Mouse (Mus musculus): ENCODE measurements at regions not wholly inside any gene's neighbourhood (a gene's known extent, or its start where the extent isn't known, plus 50 kb on each side); places are given as distances from the start of the nearest gene placed in this dataset.
A peak's percentile ranks its signal among the peaks of the same experiment; 100 is the strongest.

DNA sequence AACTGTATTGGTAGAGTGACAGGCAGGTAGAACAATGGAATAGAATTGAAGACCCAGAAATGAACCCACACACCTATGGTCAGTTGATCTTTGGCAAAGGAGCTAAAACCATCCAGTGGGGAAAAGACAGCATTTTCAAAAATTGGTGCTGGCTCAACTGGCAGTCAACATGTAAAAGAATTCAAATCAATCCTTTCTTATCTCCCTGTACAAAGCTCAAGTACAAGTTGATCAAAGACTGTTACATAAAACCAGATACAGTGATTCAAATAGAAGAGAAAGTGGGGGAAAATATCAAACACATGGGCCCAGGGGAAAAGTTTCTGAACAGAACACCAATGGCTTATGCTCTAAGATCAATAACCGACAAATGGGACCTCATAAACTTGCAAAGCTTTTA lies 200.0 kb upstream of the Tle1 start:
- Histone ChIP-seq H3K4me2 (replicated peaks; ENCODE audit: low read depth, low read length) (no peak overlapping the region), H3K9me3 (ENCODE audit: low read length) (no peaks in the 10 kb centered on the region), H3K27ac (ENCODE audit: low read length) (no peak overlapping the region), H3K4me3 (ENCODE audit: low read length) (no peak overlapping the region), H3K27me3 (ENCODE audit: insufficient read depth, low read length) (no peaks in the 10 kb centered on the region), H3K36me3 (ENCODE audit: insufficient read depth, low read length) (no peaks in the 10 kb centered on the region), H3K4me1 (ENCODE audit: insufficient read depth, low read length) (no peaks in the 10 kb centered on the region), H3K9ac (replicated peaks; ENCODE audit: low read length) (no peak overlapping the region)
- WGBS: 87% methylated on average over 1 of the region's 1 CpGs
- no peak for ATAC-seq (ENCODE audit: low FRiP score, low TSS enrichment)

DNA sequence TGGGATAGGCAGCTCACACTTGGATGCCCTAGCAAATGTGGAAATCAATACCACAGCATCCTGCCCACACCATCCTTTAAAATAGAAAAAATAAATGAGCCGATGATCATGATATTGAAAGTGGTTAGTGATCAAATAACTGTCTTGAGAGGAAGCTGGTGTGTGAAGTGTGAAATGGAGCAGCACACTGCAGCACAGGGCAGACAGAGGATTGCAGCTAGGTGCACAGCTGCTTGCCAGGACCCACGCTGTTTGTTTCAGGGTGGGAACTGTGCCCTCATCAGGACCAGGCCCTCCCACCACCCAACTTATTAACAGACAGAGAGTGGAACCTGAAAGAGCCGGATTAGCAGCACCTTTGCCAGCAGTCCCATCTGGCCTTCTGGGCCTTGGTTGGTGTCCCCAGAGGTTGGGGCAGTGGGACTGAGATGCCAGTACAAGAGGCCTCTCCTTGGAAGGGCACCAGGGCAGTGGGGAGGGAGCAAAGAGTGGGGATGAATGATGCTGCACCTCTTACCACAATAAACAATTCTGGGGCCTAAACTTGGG lies 191.2 kb upstream of the Tle1 start:
- no peak overlapping the region for H3K9ac ChIP-seq (replicated peaks; ENCODE audit: low read length)
- no peak for ATAC-seq (ENCODE audit: low FRiP score, low TSS enrichment)

DNA sequence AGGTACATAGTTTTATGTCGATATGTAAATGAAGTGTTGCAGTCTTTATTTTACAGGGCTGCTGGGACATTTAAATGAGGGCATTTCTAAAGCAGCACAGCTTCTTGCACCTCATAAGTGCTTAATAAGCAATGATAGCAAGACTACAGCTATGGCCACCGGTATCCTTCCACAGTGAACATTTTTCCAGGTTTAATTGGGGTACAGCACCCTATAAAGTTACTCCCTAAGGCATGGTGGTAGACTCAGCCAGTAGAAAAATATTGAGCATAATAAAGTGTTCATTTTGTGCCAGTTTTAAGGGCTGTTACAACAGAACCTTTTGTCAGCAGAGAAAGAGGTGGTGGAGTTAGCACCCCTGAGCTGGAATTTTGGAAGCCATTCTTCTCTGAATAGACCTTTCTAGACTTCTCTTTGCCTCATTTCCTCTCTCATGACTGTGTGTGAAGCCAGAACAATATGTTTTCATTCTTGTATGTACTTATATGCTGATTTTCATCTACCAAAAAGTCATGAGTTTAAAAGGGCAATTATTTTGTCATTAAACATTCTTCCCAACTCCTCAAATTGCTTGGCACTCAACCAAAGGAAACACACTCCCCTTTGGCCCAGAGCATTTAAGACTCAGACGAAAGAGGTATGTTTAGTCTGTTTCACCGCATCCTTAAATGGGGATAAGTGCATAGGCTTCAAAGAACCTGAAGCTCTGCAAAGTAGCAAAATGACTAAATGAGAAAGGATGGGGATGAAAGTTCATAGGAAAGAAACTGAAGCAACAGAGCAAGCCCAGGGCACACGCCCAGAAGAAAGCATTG lies 189.3 kb upstream of the Tle1 start:
- H3K36me3 ChIP-seq (ENCODE audit: insufficient read depth, low read length): no peaks in the 10 kb centered on the region
- no peaks in the 10 kb centered on the region for H3K27me3 ChIP-seq (ENCODE audit: insufficient read depth, low read length)
- H3K9ac ChIP-seq (replicated peaks; ENCODE audit: low read length): no peak overlapping the region
- 51% methylated on average over 5 of the region's 5 CpGs for WGBS
- no peak overlapping the region for H3K4me2 ChIP-seq (replicated peaks; ENCODE audit: low read depth, low read length)
- H3K4me3 ChIP-seq (ENCODE audit: low read length): no peak overlapping the region
- H3K27ac ChIP-seq (ENCODE audit: low read length): no peak overlapping the region
- ATAC-seq (ENCODE audit: low FRiP score, low TSS enrichment): peak; percentile 51; the same call in 1 of the 2 replicates
- H3K4me1 ChIP-seq (ENCODE audit: insufficient read depth, low read length): no peaks in the 10 kb centered on the region
- H3K9me3 ChIP-seq (ENCODE audit: low read length): no peaks in the 10 kb centered on the region

More for the DNA sequence above, 191.2 kb upstream of the Tle1 start:
- H3K4me3 ChIP-seq (ENCODE audit: low read length): no peak overlapping the region
- H3K4me1 ChIP-seq (ENCODE audit: insufficient read depth, low read length): no peaks in the 10 kb centered on the region
- H3K27ac ChIP-seq (ENCODE audit: low read length): no peak overlapping the region
- H3K27me3 ChIP-seq (ENCODE audit: insufficient read depth, low read length): no peaks in the 10 kb centered on the region
- H3K9me3 ChIP-seq (ENCODE audit: low read length): no peaks in the 10 kb centered on the region
- H3K4me2 ChIP-seq (replicated peaks; ENCODE audit: low read depth, low read length): no peak overlapping the region
- 76% methylated on average over 3 of the region's 3 CpGs for WGBS
- no peaks in the 10 kb centered on the region for H3K36me3 ChIP-seq (ENCODE audit: insufficient read depth, low read length)

DNA sequence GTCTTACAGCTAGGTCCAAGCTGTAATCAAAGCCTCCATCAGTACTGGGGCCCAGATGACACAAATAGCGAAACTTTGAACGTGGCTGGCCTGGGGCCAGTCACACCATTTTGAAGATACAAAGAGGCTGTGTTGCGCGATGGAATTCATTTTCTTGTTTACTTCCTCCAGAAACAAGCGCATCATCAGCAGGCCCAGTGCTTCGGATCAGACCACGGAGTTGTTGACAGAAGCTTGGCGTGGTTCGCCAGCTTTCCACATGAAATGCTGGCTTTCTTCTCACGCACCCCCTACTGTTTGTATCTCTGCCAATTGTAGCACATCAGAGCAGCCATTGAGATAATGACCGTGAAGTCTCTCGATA lies 184.2 kb upstream of the Tle1 start:
- Histone ChIP-seq H3K27me3 (ENCODE audit: insufficient read depth, low read length) (no peaks in the 10 kb centered on the region), H3K4me1 (ENCODE audit: insufficient read depth, low read length) (peaks cover 13% of the 10 kb centered on the region; the same call in 1 of the 2 replicates), H3K4me2 (replicated peaks; ENCODE audit: low read depth, low read length) (no peak overlapping the region), H3K27ac (ENCODE audit: low read length) (no peak overlapping the region), H3K36me3 (ENCODE audit: insufficient read depth, low read length) (no peaks in the 10 kb centered on the region), H3K9me3 (ENCODE audit: low read length) (no peaks in the 10 kb centered on the region), H3K4me3 (ENCODE audit: low read length) (no peak overlapping the region), H3K9ac (replicated peaks; ENCODE audit: low read length) (no peak overlapping the region)
- WGBS: 65% methylated on average over 12 of the region's 12 CpGs
- ATAC-seq (ENCODE audit: low FRiP score, low TSS enrichment): no peak

DNA sequence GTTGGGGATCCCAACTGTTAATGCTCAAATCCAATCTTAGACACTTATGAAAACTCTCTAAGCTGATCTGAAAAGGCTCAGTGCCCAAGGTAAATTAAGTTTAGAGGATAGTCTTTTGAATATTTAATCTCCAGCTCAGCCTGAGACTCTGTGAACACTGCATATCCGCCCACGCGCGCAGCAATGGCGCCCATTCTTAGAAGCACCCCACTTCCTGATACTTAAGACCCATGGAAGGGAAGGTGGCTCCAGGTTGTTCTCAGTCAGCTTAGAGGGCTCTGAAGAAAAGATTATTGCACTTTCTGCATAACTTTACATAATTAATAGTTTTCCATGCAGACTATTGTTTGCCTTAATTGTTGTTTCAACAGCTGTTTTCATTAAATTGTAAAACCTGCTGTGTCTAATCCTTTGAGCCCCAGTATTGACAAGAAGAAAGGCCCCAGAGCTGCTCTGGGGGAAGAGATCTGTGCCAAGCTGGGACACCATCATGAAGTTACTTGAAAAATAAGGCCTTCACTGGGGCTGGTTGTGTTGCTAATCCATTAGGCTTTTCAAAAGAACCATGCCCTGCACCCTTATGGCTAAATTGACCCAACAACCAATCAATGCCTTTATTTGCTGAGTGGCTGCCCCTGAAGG lies 183.7 kb upstream of the Tle1 start:
- H3K4me2 ChIP-seq (replicated peaks; ENCODE audit: low read depth, low read length): no peak overlapping the region
- H3K4me3 ChIP-seq (ENCODE audit: low read length): no peak overlapping the region
- H3K27ac ChIP-seq (ENCODE audit: low read length): no peak overlapping the region
- ATAC-seq (ENCODE audit: low FRiP score, low TSS enrichment): no peak
- no peaks in the 10 kb centered on the region for H3K27me3 ChIP-seq (ENCODE audit: insufficient read depth, low read length)
- H3K9ac ChIP-seq (replicated peaks; ENCODE audit: low read length): no peak overlapping the region
- H3K36me3 ChIP-seq (ENCODE audit: insufficient read depth, low read length): no peaks in the 10 kb centered on the region
- no peaks in the 10 kb centered on the region for H3K9me3 ChIP-seq (ENCODE audit: low read length)
- WGBS: 90% methylated on average over 5 of the region's 5 CpGs
- peaks cover 13% of the 10 kb centered on the region; the same call in 1 of the 2 replicates for H3K4me1 ChIP-seq (ENCODE audit: insufficient read depth, low read length)

DNA sequence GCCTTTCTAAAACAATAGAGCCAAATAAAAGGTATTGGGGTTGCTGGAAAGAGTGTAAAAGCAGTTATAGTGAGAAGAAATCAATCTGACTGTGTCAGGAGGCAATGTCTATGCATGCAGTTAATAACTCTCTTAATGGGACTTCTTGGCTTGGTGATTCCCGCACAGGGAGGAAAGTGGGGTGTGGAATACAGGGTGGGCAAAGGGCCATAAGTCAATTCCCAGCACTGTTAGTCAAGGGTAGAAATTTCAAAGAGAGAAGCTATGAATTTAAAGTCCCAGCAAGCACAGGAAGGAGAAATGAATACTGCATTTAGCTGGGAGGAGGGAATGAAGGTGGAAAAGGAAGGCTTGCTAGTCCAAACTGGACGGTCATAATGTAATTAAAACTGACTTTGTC lies 183.0 kb upstream of the Tle1 start:
- no peak for ATAC-seq (ENCODE audit: low FRiP score, low TSS enrichment)
- 49% methylated on average over 2 of the region's 2 CpGs for WGBS

DNA sequence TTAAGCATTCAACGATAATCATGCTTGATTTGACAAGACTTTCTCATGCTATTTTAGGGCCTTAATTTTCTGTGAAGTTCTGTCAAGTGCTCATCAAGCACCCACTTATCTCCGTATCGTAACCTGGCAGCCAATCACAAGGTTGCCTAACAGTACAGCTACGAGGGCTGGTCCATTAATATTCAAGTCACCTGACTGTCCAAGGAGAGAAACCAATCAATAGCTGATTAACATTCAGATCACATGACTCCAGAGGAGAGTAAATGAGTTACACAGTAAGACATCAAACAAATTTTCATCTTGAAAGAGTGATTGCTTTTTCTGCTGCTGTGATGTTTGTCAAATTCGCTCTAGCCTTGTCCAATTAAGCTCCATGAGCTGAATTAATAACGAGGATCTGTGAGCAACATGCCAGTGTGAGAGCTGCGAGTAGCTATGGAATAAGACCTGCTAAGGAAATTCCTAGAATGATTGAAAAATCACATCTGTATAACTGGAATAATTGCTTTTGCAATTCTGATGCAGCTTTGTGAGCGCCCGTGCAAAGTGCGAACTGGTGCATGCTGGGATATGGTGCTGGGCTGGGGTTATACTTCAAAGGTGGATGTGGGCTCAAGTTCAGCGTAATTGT lies 181.9 kb upstream of the Tle1 start:
- no peaks in the 10 kb centered on the region for H3K9me3 ChIP-seq (ENCODE audit: low read length)
- no peak for ATAC-seq (ENCODE audit: low FRiP score, low TSS enrichment)
- H3K27me3 ChIP-seq (ENCODE audit: insufficient read depth, low read length): no peaks in the 10 kb centered on the region
- H3K4me3 ChIP-seq (ENCODE audit: low read length): no peak overlapping the region
- H3K9ac ChIP-seq (replicated peaks; ENCODE audit: low read length): no peak overlapping the region
- WGBS: 89% methylated on average over 11 of the region's 11 CpGs
- no peak overlapping the region for H3K27ac ChIP-seq (ENCODE audit: low read length)
- no peak overlapping the region for H3K4me2 ChIP-seq (replicated peaks; ENCODE audit: low read depth, low read length)
- H3K36me3 ChIP-seq (ENCODE audit: insufficient read depth, low read length): no peaks in the 10 kb centered on the region
- H3K4me1 ChIP-seq (ENCODE audit: insufficient read depth, low read length): peaks cover 16% of the 10 kb centered on the region; the same call in 1 of the 2 replicates

More for the DNA sequence above, 183.0 kb upstream of the Tle1 start:
- no peak overlapping the region for H3K9ac ChIP-seq (replicated peaks; ENCODE audit: low read length)
- no peaks in the 10 kb centered on the region for H3K36me3 ChIP-seq (ENCODE audit: insufficient read depth, low read length)
- peaks cover 16% of the 10 kb centered on the region; the same call in 1 of the 2 replicates for H3K4me1 ChIP-seq (ENCODE audit: insufficient read depth, low read length)
- H3K9me3 ChIP-seq (ENCODE audit: low read length): no peaks in the 10 kb centered on the region
- no peak overlapping the region for H3K4me3 ChIP-seq (ENCODE audit: low read length)
- no peak overlapping the region for H3K4me2 ChIP-seq (replicated peaks; ENCODE audit: low read depth, low read length)
- H3K27ac ChIP-seq (ENCODE audit: low read length): no peak overlapping the region
- no peaks in the 10 kb centered on the region for H3K27me3 ChIP-seq (ENCODE audit: insufficient read depth, low read length)

DNA sequence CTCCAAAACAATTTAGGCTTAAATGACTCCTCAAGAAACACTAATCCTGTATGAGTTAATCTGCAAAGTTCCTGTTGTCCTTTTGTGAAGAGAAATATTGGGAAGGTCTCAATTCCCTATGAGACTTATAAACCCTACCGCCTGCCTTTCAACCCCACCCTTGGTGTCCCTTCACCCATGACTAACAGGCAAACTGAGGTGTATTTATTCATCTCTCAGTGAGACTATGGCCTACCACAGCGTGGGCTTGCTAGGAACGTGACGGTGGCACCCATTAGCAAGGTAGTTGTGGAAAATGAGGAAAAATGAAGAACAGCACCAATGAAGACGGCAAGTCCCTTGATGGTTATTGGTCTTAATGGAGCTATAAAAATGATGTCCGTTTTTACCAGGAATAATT lies 181.0 kb upstream of the Tle1 start:
- H3K9ac ChIP-seq (replicated peaks; ENCODE audit: low read length): no peak overlapping the region
- peaks cover 16% of the 10 kb centered on the region; the same call in 1 of the 2 replicates for H3K4me1 ChIP-seq (ENCODE audit: insufficient read depth, low read length)
- no peaks in the 10 kb centered on the region for H3K27me3 ChIP-seq (ENCODE audit: insufficient read depth, low read length)
- WGBS: 78% methylated on average over 6 of the region's 6 CpGs
- H3K4me3 ChIP-seq (ENCODE audit: low read length): no peak overlapping the region
- no peaks in the 10 kb centered on the region for H3K36me3 ChIP-seq (ENCODE audit: insufficient read depth, low read length)
- H3K4me2 ChIP-seq (replicated peaks; ENCODE audit: low read depth, low read length): no peak overlapping the region
- ATAC-seq (ENCODE audit: low FRiP score, low TSS enrichment): no peak
- no peak overlapping the region for H3K27ac ChIP-seq (ENCODE audit: low read length)
- H3K9me3 ChIP-seq (ENCODE audit: low read length): no peaks in the 10 kb centered on the region

DNA sequence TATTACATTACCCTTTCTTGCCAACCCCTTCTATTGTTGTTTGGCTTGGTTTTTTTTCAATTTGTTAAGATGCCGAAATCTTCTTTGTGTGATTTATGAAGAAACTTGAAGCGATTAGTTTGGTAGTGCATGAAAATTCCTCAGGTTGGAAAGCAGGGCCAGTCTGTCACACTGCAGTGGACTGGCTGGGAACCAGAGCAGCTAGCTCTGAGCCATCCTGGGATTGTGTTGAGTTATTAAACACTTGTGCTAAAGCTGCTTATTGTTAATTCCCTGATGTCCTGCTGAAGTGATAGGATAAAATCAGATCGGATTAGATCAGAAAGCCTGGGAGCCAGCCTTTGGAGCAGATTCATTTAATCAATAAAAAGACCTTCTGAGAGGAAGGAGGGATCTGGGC lies 180.4 kb upstream of the Tle1 start:
- Histone ChIP-seq H3K4me1 (ENCODE audit: insufficient read depth, low read length) (peaks cover 16% of the 10 kb centered on the region; the same call in 1 of the 2 replicates), H3K4me3 (ENCODE audit: low read length) (no peak overlapping the region), H3K27ac (ENCODE audit: low read length) (no peak overlapping the region), H3K9ac (replicated peaks; ENCODE audit: low read length) (no peak overlapping the region), H3K27me3 (ENCODE audit: insufficient read depth, low read length) (no peaks in the 10 kb centered on the region), H3K36me3 (ENCODE audit: insufficient read depth, low read length) (no peaks in the 10 kb centered on the region), H3K9me3 (ENCODE audit: low read length) (no peaks in the 10 kb centered on the region), H3K4me2 (replicated peaks; ENCODE audit: low read depth, low read length) (no peak overlapping the region)
- WGBS: 42% methylated on average over 3 of the region's 3 CpGs
- ATAC-seq (ENCODE audit: low FRiP score, low TSS enrichment): peak; percentile 60; the same call in 1 of the 2 replicates
